Mouse (Mus musculus) cerebellum, postnatal 10 days (tissue): ENCODE measurements around the gene Nfia.

Experiments
- DNase-seq, 2 experiments: peaks; one replicate each; pipeline ENCODE4 v3.0.0; 2021; ENCODE audit warnings: mixed read lengths in 2 of 2

Nfia gene

DNA sequence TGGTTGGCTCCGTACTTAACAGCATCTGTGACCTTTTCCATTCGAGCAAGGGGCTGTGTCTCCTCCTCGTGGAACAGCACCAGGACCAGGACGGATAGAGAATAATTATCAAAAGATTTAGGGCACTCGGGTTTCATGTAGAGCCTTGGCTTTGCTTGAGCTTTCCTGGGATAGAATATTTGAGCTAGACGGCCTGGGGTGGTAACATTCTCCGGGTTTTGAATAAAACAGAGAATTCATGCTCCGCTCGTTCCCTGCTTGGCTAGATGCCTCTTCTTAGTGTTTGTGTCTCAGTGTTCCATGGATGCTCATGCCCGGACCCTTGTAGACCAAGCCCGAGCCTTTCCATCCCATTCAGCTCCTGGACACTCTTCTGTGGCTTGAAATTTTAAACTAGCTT, 181.4 kb downstream of the Nfia start:
- peak; percentile 79 to 81 for DNase-seq

DNA sequence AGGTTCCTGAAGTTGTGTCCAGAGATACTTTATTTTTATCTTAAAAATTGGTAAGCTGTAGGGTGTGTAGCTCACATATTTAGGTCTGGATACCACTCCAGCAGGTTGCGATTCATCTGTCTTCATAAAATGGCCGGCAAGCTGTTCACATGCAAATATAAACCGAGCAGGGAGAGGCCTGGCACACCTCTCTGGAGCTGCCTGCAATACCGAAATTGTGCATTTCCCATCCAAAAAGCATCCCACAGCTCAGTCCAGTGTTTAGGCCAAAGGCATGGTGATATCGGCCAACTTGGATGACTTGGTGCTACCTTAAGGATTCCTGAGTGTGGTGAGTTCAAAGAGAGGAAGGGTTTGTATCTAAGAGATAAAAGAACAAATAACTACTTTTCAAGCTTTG, 185.6 kb downstream of the Nfia start:
- peak; percentile 76 to 80 for DNase-seq

DNA sequence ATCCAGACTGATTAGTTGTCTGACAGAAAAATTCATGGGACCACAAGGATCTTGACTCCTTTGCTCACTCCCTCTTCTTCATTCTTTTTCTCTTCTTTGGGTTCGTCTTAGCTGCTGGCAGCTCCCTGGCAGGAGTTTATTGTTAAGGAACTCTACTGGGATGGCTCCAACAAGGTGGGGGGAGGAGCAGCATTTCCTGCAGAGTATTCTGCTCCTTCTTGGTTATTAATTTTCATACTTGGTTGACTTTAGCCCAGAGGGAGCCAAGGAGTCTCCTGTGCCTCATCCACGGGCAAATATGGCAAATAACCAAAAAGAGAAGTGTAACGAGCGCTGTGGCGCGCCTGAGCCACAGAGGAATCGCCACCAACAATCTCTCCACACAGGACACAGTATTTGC, 190.3 kb downstream of the Nfia start:
- DNase-seq = peak in 1 of 2 experiments; percentile 50

GRCm38 (mm10) chr4:97963951-97964350, 191.4 kb downstream of the Nfia start:
- DNase-seq = no peak

- no peak for DNase-seq
Observed at GRCm38 (mm10) chr4:97968786-97969348, 196.3 kb downstream of the Nfia start.

- DNase-seq = no peak
Observed at GRCm38 (mm10) chr4:97973064-97973463, 200.5 kb downstream of the Nfia start.

DNA sequence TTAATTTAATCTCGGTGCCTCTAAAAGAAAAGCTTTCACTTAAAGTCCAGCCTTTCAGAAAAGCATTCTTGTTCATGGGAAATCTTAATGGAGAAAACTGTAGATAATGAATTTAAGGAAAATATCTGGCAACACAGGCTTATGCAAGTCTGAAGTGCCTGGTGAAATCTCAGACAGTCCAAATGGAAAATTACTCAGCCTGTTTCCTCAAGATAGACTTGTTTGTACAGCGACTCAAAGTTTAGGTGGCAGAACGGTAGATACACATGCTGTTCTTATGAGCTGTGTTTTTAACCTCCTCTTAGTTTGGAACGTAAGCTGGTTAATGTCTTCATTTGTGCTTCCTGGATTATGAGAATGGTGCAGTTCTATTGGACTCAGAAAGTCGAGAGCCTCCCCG, 201.5 kb downstream of the Nfia start:
- no peak for DNase-seq

- DNase-seq = no peak
Observed at GRCm38 (mm10) chr4:97976891-97977290, 204.4 kb downstream of the Nfia start.

- DNase-seq = no peak
Observed at GRCm38 (mm10) chr4:97984361-97984760, 211.8 kb downstream of the Nfia start.

DNA sequence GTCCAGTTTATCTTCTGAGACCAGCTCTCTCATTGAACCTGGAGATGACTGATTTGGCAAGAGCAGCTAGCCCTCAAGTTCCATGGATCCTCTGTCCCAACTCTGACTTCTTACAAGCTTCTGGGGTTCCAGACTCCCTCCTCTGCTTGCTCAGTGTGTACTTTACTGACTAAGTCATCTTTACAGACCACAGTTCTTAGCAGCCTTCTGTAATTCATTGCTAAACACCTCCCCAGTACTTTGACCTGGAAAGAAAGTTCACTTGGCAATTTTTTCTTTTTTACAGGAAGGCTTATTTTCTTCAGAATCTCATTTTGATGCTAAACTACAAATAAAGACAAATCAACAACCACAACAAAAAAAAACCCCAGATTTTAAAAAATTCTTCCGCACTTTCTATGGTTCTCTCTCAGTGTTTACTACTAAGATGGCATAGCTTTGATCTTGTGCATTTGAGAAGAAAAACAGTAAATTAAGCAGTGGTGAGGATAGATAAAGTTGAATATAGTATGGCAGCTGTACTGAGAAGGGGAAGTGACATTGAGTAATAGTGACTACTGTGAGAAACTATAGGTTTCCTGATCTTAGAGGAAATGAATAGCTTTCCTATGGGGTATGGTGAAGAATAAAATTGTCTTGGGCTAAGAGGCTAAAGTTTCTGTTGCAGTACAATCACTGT, 213.7 kb downstream of the Nfia start:
- no peak for DNase-seq

DNA sequence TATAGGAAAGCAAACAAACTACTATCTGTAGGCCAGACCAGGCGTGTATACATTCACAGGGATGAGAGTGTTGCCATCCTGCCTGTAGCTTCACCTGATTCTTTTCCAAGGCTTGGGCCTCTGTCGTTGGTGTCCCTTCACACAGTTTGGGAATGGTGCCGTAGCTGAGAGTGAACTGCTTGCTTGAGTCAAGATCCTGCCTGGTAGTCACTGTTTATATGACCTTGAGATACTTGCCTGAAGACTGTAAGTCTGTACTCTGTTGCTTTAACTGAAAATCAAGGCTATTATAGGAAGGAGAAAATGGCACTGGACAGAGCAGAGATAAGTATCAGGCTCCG, 214.2 kb downstream of the Nfia start:
- DNase-seq = no peak

DNA sequence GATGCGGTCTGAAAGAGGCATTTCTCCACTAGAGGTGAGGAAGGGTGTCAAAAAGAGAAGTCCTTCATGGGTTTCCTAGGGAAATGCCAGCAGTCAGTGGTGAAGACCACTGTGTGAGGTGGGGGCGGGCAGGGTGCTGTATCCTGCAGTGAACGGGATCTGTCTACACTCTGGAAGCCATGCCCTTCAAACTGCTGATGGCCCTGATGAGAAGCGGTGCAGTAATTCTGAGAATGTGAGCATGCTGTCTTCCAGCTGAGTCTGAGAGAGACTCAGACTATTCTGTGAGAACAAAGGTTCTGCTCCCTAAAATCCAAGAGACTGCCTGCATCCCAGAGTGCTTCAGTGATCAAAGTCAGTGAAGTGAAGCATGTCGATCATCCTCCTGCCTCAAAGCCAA, 216.2 kb downstream of the Nfia start:
- DNase-seq = no peak

GRCm38 (mm10) chr4:97990431-97990830, 217.9 kb downstream of the Nfia start:
- DNase-seq = no peak

- no peak for DNase-seq
Observed at GRCm38 (mm10) chr4:97991395-97991794, 218.9 kb downstream of the Nfia start.

DNA sequence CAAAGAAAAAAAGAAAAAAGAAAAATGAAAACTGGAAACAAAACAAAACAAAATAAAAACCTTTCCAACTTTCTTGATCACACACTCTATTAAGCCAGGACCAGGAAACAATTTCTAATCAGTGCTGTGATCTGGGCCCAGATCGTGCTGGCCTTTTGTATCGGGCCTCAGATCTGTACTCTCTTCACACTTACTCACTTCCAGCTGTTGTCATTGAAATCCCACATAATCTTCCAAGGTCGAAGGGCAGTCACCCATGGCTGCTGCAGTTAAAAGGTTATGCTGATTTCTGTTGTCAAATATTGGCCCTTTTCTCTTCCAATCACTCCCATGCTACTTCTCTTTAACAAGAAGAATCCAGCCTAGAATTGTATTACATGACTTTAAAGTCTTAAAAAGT, 219.3 kb downstream of the Nfia start:
- no peak for DNase-seq

DNA sequence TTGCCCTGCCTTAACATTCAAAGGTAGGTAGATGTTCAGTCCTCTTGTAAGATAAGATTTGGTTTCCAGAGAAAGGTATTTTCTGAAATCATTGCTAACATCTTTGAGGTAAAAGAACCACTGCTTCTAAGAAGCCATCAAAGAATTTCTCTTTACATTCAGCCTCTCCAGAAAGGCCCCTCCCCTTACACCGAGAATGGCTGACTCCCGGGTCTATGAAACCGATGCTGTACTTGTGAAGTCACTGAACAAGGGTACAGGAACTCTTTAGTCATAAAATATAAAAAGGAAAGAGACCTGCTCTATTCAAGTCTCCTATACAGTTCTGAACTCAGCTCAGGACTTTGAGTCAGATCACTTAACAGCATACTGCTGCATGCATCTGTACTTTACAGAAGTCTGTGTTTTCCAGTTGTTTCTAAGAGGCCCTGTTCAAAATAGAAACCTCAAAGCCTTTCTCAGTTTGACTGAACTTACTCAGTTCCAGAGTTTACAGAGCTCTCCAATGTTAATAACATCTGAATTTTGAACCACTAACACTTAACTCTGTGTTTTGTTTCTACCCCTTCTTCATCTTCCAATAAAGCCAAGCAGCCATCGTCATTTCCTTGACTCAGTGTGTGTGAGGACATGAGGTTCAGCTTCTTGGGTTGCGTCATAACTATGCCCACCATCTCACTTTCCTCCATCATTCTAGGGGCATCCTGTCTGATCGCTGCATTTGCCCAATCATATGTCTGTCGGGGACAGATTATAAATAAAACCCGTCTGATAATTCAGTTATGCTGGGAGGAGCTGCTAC, 223.6 kb downstream of the Nfia start:
- DNase-seq = no peak

DNA sequence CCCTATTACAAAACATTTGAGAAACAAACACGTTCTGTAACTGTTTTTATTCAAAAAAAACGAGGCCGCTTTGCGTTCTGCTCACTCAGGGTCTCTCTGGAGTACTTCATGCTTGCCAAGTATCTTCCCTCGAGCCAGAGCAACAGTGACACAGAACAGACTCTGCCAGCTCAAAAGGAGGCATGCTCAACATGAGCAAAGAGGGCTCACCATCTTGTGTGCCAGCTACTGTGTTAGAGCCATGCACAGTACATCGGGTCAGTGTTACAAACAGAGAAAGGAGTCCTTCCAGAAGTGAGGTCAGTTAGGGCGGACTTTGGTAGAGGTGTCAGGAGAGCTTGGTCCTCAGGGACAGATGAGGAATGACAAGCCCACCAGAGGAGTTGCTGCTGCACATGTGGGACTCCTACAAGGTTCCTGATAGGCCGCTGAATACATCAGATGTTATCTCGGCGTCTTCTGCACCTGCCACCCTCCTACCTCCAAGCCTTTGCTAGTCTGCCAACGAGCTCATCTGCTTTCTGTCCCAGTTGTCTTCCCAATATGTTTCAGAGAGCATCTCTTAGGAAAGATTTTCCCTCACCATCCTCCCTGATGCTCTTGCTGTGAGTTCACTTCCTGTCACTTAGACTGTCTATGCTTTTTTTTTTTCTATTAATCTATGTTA, 224.8 kb downstream of the Nfia start:
- DNase-seq = peak; percentile 72 to 79

GRCm38 (mm10) chr4:98002206-98002605, 229.7 kb downstream of the Nfia start:
- DNase-seq = peak; percentile 38 to 53

GRCm38 (mm10) chr4:98003323-98004107, 231.0 kb downstream of the Nfia start:
- DNase-seq = peak; percentile 35 to 38

DNA sequence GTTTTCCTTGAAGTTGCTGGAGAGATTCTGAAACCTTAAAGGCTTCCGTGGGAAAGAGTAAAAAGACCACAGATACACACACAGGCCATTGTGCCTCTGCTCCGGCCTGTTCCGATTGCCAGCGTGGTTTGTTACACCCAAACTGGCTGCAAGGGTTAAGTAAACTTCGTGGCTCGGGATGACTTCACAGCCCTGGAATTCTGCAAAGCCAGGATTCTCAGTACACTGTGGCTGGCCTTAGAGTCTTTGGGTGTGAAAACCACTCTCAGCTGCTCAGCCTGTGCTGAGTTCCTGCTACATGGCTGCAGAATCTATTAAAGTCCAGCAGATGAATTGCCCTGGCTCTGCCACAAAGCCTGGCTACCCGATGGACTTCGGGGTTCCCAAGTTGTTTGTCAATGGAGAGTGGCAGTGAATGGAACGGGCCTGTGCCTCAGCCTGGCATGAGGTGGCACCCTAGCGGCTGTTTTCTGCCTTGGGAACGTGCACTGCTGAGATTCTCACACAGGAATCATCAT, 231.6 kb downstream of the Nfia start:
- peak; percentile 41 to 62 for DNase-seq

DNA sequence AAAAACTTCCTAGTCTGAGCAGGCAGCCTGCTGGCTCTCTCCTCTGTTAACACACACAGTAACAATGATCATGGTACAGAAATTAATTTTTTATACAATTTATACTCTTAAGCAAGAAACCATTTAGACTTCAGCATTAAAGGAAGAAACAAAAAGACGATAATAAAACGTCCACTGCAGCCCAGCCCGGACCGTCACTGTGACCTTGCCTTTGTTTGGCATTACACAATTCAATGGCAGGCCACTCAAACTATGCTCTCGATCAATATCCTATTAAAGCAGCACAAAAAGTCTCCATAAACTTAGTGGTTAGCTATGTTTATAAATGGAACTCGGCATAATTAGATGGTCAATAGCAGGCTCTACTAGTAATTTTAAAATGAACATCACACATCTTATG, 232.5 kb downstream of the Nfia start:
- no peak for DNase-seq

DNA sequence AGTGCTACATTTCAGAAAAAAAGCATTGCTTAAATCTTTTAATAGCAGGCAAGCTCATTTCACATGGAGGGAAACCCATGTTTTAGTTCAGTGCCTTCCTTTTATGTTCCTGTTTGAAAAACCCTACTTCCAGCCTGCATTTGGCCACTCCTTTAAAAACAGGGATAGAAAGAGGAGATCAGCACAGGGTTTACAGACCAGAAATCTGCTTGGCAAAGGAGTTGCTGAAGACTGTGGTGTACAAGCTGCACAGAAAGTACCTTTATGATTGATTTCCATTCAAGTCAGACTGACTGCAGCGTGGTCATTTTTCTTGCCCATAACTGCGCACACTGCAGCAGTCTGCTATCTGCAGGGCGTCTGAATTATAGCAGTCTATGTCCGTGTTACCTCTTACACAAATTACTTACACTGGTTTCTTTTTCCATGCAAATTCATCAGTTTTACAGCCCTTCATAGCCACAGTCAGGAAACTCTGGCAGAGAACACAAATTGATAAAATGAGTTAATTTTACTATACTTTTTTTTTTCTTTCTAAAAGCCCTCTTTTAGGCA, 236.4 kb downstream of the Nfia start:
- DNase-seq = no peak
